Mouse (Mus musculus): ENCODE results near the gene Cpa5. TPM values are rescaled to one million over a fixed set of nuclear protein-coding genes. Genes with fewer than 3 reads are reported as not detected.

The Cpa5 gene
- polyA plus RNA-seq, 1 experiment from 2014 or later = 0.55 TPM

GRCm38 (mm10) chr6:30620591-30620990 lies 9.8 kb downstream of the Cpa5 start:
- Histone ChIP-seq H3K27ac (replicated peaks; ENCODE audit: low read depth, low read length) (no peak overlapping the region), H3K9me3 (ENCODE audit: control insufficient read depth, low read length) (no peaks in the 10 kb centered on the region), H3K4me3 (ENCODE audit: low read depth, low read length) (no peak overlapping the region), H3K4me2 (ENCODE audit: low read depth, severe bottlenecking) (no peak overlapping the region), H3K4me1 (ENCODE audit: control insufficient read depth, insufficient read depth, low read length) (peaks cover 24% of the 10 kb centered on the region), H3K27me3 (ENCODE audit: control insufficient read depth, insufficient read depth, low read length) (no peaks in the 10 kb centered on the region), H3K9ac (ENCODE audit: low read length) (no peak overlapping the region), H3K36me3 (ENCODE audit: control insufficient read depth, insufficient read depth, low read length) (no peaks in the 10 kb centered on the region)
- WGBS = 79% methylated on average over 4 of the region's 4 CpGs
- ATAC-seq (ENCODE audit: insufficient number of reproducible peaks, low FRiP score, low TSS enrichment, low read depth) (no peak), DNase-seq (ENCODE audit: low spot score) (no peak)

- 85% methylated on average over 6 of the region's 6 CpGs for WGBS
- no peak for DNase-seq (ENCODE audit: low spot score)
- H3K9ac ChIP-seq (ENCODE audit: low read length) = no peak overlapping the region
- no peak for ATAC-seq (ENCODE audit: insufficient number of reproducible peaks, low FRiP score, low TSS enrichment, low read depth)
- 0 out of 2 replicates have a peak overlapping the region, but pooled peaks have one; percentile 24 for H3K27ac ChIP-seq (replicated peaks; ENCODE audit: low read depth, low read length)
- H3K27me3 ChIP-seq (ENCODE audit: control insufficient read depth, insufficient read depth, low read length) = no peaks in the 10 kb centered on the region
- H3K36me3 ChIP-seq (ENCODE audit: control insufficient read depth, insufficient read depth, low read length) = no peaks in the 10 kb centered on the region
- H3K9me3 ChIP-seq (ENCODE audit: control insufficient read depth, low read length) = no peaks in the 10 kb centered on the region
- peaks cover 20% of the 10 kb centered on the region for H3K4me1 ChIP-seq (ENCODE audit: control insufficient read depth, insufficient read depth, low read length)
- H3K4me3 ChIP-seq (ENCODE audit: low read depth, low read length) = no peak overlapping the region
- H3K4me2 ChIP-seq (ENCODE audit: low read depth, severe bottlenecking) = no peak overlapping the region
These were observed 10.2 kb downstream of the Cpa5 start for GRCm38 (mm10) chr6:30620994-30621393.

- Histone ChIP-seq H3K4me1 (ENCODE audit: control insufficient read depth, insufficient read depth, low read length) (peaks cover 15% of the 10 kb centered on the region), H3K36me3 (ENCODE audit: control insufficient read depth, insufficient read depth, low read length) (no peaks in the 10 kb centered on the region), H3K27ac (replicated peaks; ENCODE audit: low read depth, low read length) (no peak overlapping the region), H3K9ac (ENCODE audit: low read length) (no peak overlapping the region), H3K4me2 (ENCODE audit: low read depth, severe bottlenecking) (no peak overlapping the region), H3K4me3 (ENCODE audit: low read depth, low read length) (no peak overlapping the region), H3K27me3 (ENCODE audit: control insufficient read depth, insufficient read depth, low read length) (no peaks in the 10 kb centered on the region), H3K9me3 (ENCODE audit: control insufficient read depth, low read length) (no peaks in the 10 kb centered on the region)
- 45% methylated on average over 4 of the region's 4 CpGs for WGBS
- no peak for ATAC-seq (ENCODE audit: insufficient number of reproducible peaks, low FRiP score, low TSS enrichment, low read depth)
- no peak for DNase-seq (ENCODE audit: low spot score)
These were observed 11.2 kb downstream of the Cpa5 start for GRCm38 (mm10) chr6:30621986-30622389.

GRCm38 (mm10) chr6:30624763-30625162 lies 14.0 kb downstream of the Cpa5 start:
- no peak overlapping the region for H3K9ac ChIP-seq (ENCODE audit: low read length)
- H3K36me3 ChIP-seq (ENCODE audit: control insufficient read depth, insufficient read depth, low read length) = no peaks in the 10 kb centered on the region
- H3K4me3 ChIP-seq (ENCODE audit: low read depth, low read length) = no peak overlapping the region
- no peak overlapping the region for H3K27ac ChIP-seq (replicated peaks; ENCODE audit: low read depth, low read length)
- DNase-seq (ENCODE audit: low spot score) (no peak), ATAC-seq (ENCODE audit: insufficient number of reproducible peaks, low FRiP score, low TSS enrichment, low read depth) (no peak)
- no peaks in the 10 kb centered on the region for H3K9me3 ChIP-seq (ENCODE audit: control insufficient read depth, low read length)
- no peaks in the 10 kb centered on the region for H3K4me1 ChIP-seq (ENCODE audit: control insufficient read depth, insufficient read depth, low read length)
- H3K27me3 ChIP-seq (ENCODE audit: control insufficient read depth, insufficient read depth, low read length) = no peaks in the 10 kb centered on the region
- WGBS = 82% methylated on average over 9 of the region's 9 CpGs
- H3K4me2 ChIP-seq (ENCODE audit: low read depth, severe bottlenecking) = no peak overlapping the region

- DNase-seq (ENCODE audit: low spot score) = peak; percentile 49
- H3K4me3 ChIP-seq (ENCODE audit: low read depth, low read length) = no peak overlapping the region
- ATAC-seq (ENCODE audit: insufficient number of reproducible peaks, low FRiP score, low TSS enrichment, low read depth) = no peak
- WGBS = 37% methylated on average over 6 of the region's 6 CpGs
- H3K27me3 ChIP-seq (ENCODE audit: control insufficient read depth, insufficient read depth, low read length) = no peaks in the 10 kb centered on the region
- no peaks in the 10 kb centered on the region for H3K9me3 ChIP-seq (ENCODE audit: control insufficient read depth, low read length)
- no peak overlapping the region for H3K4me2 ChIP-seq (ENCODE audit: low read depth, severe bottlenecking)
- 0 out of 2 replicates have a peak overlapping the region, but pooled peaks have one; percentile 10 for H3K27ac ChIP-seq (replicated peaks; ENCODE audit: low read depth, low read length)
- no peak overlapping the region for H3K9ac ChIP-seq (ENCODE audit: low read length)
- 0 out of 2 replicates have a peak, but pooled peaks cover 3% of the 10 kb centered on the region for H3K4me1 ChIP-seq (ENCODE audit: control insufficient read depth, insufficient read depth, low read length)
- H3K36me3 ChIP-seq (ENCODE audit: control insufficient read depth, insufficient read depth, low read length) = no peaks in the 10 kb centered on the region
These were observed 17.3 kb downstream of the Cpa5 start for GRCm38 (mm10) chr6:30628152-30628551.

- Histone ChIP-seq H3K9me3 (ENCODE audit: control insufficient read depth, low read length) (no peaks in the 10 kb centered on the region), H3K9ac (ENCODE audit: low read length) (no peak overlapping the region), H3K4me2 (ENCODE audit: low read depth, severe bottlenecking) (no peak overlapping the region), H3K27me3 (ENCODE audit: control insufficient read depth, insufficient read depth, low read length) (no peaks in the 10 kb centered on the region), H3K27ac (replicated peaks; ENCODE audit: low read depth, low read length) (no peak overlapping the region), H3K4me3 (ENCODE audit: low read depth, low read length) (no peak overlapping the region), H3K4me1 (ENCODE audit: control insufficient read depth, insufficient read depth, low read length) (0 out of 2 replicates have a peak, but pooled peaks cover 3% of the 10 kb centered on the region), H3K36me3 (ENCODE audit: control insufficient read depth, insufficient read depth, low read length) (no peaks in the 10 kb centered on the region)
- DNase-seq (ENCODE audit: low spot score) (no peak), ATAC-seq (ENCODE audit: insufficient number of reproducible peaks, low FRiP score, low TSS enrichment, low read depth) (no peak)
- 94% methylated on average over 1 of the region's 1 CpGs for WGBS
These were observed 19.2 kb downstream of the Cpa5 start for GRCm38 (mm10) chr6:30629989-30630388.

- no peak overlapping the region for H3K9ac ChIP-seq (ENCODE audit: low read length)
- no peaks in the 10 kb centered on the region for H3K27me3 ChIP-seq (ENCODE audit: control insufficient read depth, insufficient read depth, low read length)
- H3K27ac ChIP-seq (replicated peaks; ENCODE audit: low read depth, low read length) = peak overlapping the region; percentile 96
- no peak overlapping the region for H3K4me3 ChIP-seq (ENCODE audit: low read depth, low read length)
- DNase-seq (ENCODE audit: low spot score) = peak; percentile 45
- H3K36me3 ChIP-seq (ENCODE audit: control insufficient read depth, insufficient read depth, low read length) = no peaks in the 10 kb centered on the region
- H3K4me2 ChIP-seq (ENCODE audit: low read depth, severe bottlenecking) = no peak overlapping the region
- 21% methylated on average over 8 of the region's 8 CpGs for WGBS
- no peak for ATAC-seq (ENCODE audit: insufficient number of reproducible peaks, low FRiP score, low TSS enrichment, low read depth)
- no peaks in the 10 kb centered on the region for H3K9me3 ChIP-seq (ENCODE audit: control insufficient read depth, low read length)
- H3K4me1 ChIP-seq (ENCODE audit: control insufficient read depth, insufficient read depth, low read length) = peaks cover 18% of the 10 kb centered on the region
These were observed 24.6 kb downstream of the Cpa5 start for GRCm38 (mm10) chr6:30635361-30635862.

- peak; percentile 46 for DNase-seq (ENCODE audit: low spot score)
- H3K4me2 ChIP-seq (ENCODE audit: low read depth, severe bottlenecking) = no peak overlapping the region
- 42% methylated on average over 4 of the region's 4 CpGs for WGBS
- ATAC-seq (ENCODE audit: insufficient number of reproducible peaks, low FRiP score, low TSS enrichment, low read depth) = peak; percentile 69; the same call in 1 of the 2 replicates
- peak overlapping the region; percentile 41; the same call in 1 of the 2 replicates for H3K9ac ChIP-seq (ENCODE audit: low read length)
- peaks cover 18% of the 10 kb centered on the region for H3K4me1 ChIP-seq (ENCODE audit: control insufficient read depth, insufficient read depth, low read length)
- H3K27ac ChIP-seq (replicated peaks; ENCODE audit: low read depth, low read length) = peak overlapping the region; percentile 96
- H3K36me3 ChIP-seq (ENCODE audit: control insufficient read depth, insufficient read depth, low read length) = no peaks in the 10 kb centered on the region
- no peaks in the 10 kb centered on the region for H3K9me3 ChIP-seq (ENCODE audit: control insufficient read depth, low read length)
- no peak overlapping the region for H3K4me3 ChIP-seq (ENCODE audit: low read depth, low read length)
- H3K27me3 ChIP-seq (ENCODE audit: control insufficient read depth, insufficient read depth, low read length) = no peaks in the 10 kb centered on the region
These were observed 25.5 kb downstream of the Cpa5 start for GRCm38 (mm10) chr6:30636186-30636842.
